Mouse (Mus musculus): ENCODE data around the gene Lin7a. TPM values are rescaled to one million over a fixed set of nuclear protein-coding genes. Genes with fewer than 3 reads are reported as not detected.

The Lin7a gene
- polyA plus RNA-seq, 1 experiment from 2014 or later: 1.0 TPM

- no peak overlapping the region for H3K27ac ChIP-seq
- no peaks in the 10 kb centered on the region for H3K27me3 ChIP-seq
- H3K4me3 ChIP-seq (replicated peaks): no peak overlapping the region
- H3K36me3 ChIP-seq: no peaks in the 10 kb centered on the region
- no peak for ATAC-seq (ENCODE audit: low read depth)
- H3K4me1 ChIP-seq (replicated peaks): no peaks in the 10 kb centered on the region
- H3K9me3 ChIP-seq (replicated peaks): no peaks in the 10 kb centered on the region
- H3K4me2 ChIP-seq: no peak overlapping the region
- DNase-seq: no peak
- H3K9ac ChIP-seq: no peak overlapping the region
- WGBS (ENCODE audit: insufficient replicate concordance): 63% methylated on average over 2 of the region's 2 CpGs
Measured at GRCm38 (mm10) chr10:107245961-107246460, 25.5 kb upstream of the Lin7a start.

DNA sequence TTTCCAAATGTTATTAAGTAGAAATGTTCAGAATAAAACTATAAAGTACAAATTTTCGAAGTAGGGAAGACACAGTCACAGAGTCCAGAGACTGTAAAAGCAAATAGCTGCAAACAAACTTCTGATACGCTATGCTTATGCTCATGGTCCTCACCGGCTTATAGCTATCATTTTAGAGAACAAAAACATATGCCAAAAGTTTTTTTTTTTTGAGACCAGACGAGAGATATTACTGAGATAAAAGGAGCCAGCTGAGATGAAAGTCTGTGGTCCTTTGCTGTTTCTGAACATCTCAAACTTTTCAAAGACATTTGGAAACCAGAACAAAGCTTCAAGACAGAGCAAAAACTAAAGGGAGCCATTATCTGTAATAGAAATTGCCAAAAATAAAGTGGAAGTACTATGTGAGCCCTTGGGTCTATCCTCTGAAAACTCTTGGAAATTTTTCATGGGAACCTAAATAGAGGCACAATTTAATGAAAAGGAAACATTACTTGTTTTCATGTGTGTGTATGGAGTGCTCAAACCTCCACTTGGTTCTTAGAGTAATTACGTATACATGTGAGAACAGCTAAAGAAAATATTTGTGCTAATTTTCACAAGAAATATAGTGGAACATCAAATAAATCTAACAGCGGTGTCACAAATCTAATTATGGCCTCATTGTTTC lies 24.4 kb upstream of the Lin7a start:
- no peaks in the 10 kb centered on the region for H3K36me3 ChIP-seq
- DNase-seq (no peak), ATAC-seq (ENCODE audit: low read depth) (no peak)
- 64% methylated on average over 6 of the region's 6 CpGs for WGBS (ENCODE audit: insufficient replicate concordance)
- H3K27me3 ChIP-seq: no peaks in the 10 kb centered on the region
- no peaks in the 10 kb centered on the region for H3K4me1 ChIP-seq (replicated peaks)
- H3K9ac ChIP-seq: no peak overlapping the region
- no peak overlapping the region for H3K27ac ChIP-seq
- no peak overlapping the region for H3K4me3 ChIP-seq (replicated peaks)
- no peak overlapping the region for H3K4me2 ChIP-seq
- no peaks in the 10 kb centered on the region for H3K9me3 ChIP-seq (replicated peaks)

DNA sequence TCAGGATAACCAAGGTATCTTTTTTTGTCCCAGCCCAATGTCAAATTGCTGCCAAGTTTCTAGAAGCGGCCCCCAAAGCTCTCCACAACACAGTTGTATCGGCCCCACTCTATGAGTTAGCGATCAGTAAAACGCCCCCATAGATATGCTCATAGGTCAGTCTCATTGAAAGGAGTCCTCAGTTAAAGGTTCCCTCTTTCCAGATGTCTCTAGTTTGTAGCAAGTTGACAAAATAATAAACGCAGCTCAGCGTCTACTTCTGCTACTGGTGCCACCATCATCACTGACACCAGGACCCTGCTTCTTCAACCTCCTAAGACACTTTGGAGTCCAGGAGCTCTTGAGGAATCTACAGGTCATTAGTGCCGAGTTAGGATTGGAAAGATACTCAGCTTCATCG lies 23.0 kb upstream of the Lin7a start:
- H3K4me2 ChIP-seq: no peak overlapping the region
- no peaks in the 10 kb centered on the region for H3K4me1 ChIP-seq (replicated peaks)
- H3K27me3 ChIP-seq: no peaks in the 10 kb centered on the region
- no peaks in the 10 kb centered on the region for H3K36me3 ChIP-seq
- H3K4me3 ChIP-seq (replicated peaks): no peak overlapping the region
- no peaks in the 10 kb centered on the region for H3K9me3 ChIP-seq (replicated peaks)
- ATAC-seq (ENCODE audit: low read depth) (no peak), DNase-seq (no peak)
- no peak overlapping the region for H3K9ac ChIP-seq
- WGBS (ENCODE audit: insufficient replicate concordance): 74% methylated on average over 8 of the region's 8 CpGs
- no peak overlapping the region for H3K27ac ChIP-seq

DNA sequence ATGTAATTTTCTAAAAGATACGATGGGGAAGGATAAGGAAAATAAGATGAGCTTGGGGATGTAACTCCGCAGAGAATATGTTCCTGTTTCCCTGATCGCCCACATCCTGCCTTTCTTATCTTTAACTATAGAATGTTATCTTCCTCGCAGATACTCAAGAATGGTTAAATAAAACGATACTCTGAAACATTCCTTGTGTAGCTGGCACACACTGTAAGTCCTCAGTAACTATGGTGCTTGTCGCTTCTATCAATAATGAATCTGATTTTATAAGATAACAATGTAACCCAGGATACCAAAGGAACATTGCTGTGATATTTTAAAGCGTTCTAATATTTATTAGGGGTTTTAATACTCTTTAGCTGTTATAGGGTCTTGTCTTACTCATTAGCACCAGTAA lies 22.4 kb upstream of the Lin7a start:
- Histone ChIP-seq H3K36me3 (no peaks in the 10 kb centered on the region), H3K9me3 (replicated peaks) (no peaks in the 10 kb centered on the region), H3K4me1 (replicated peaks) (no peaks in the 10 kb centered on the region), H3K4me2 (no peak overlapping the region), H3K4me3 (replicated peaks) (no peak overlapping the region), H3K9ac (no peak overlapping the region), H3K27me3 (no peaks in the 10 kb centered on the region), H3K27ac (no peak overlapping the region)
- 63% methylated on average over 7 of the region's 7 CpGs for WGBS (ENCODE audit: insufficient replicate concordance)
- ATAC-seq (ENCODE audit: low read depth): no peak
- DNase-seq: no peak

GRCm38 (mm10) chr10:107249606-107250186 lies 21.8 kb upstream of the Lin7a start:
- no peak overlapping the region for H3K4me2 ChIP-seq
- no peaks in the 10 kb centered on the region for H3K36me3 ChIP-seq
- H3K9ac ChIP-seq: no peak overlapping the region
- no peaks in the 10 kb centered on the region for H3K27me3 ChIP-seq
- no peak overlapping the region for H3K27ac ChIP-seq
- DNase-seq: no peak
- WGBS (ENCODE audit: insufficient replicate concordance): 64% methylated on average over 5 of the region's 5 CpGs
- H3K9me3 ChIP-seq (replicated peaks): no peaks in the 10 kb centered on the region
- no peak overlapping the region for H3K4me3 ChIP-seq (replicated peaks)
- ATAC-seq (ENCODE audit: low read depth): no peak
- no peaks in the 10 kb centered on the region for H3K4me1 ChIP-seq (replicated peaks)

DNA sequence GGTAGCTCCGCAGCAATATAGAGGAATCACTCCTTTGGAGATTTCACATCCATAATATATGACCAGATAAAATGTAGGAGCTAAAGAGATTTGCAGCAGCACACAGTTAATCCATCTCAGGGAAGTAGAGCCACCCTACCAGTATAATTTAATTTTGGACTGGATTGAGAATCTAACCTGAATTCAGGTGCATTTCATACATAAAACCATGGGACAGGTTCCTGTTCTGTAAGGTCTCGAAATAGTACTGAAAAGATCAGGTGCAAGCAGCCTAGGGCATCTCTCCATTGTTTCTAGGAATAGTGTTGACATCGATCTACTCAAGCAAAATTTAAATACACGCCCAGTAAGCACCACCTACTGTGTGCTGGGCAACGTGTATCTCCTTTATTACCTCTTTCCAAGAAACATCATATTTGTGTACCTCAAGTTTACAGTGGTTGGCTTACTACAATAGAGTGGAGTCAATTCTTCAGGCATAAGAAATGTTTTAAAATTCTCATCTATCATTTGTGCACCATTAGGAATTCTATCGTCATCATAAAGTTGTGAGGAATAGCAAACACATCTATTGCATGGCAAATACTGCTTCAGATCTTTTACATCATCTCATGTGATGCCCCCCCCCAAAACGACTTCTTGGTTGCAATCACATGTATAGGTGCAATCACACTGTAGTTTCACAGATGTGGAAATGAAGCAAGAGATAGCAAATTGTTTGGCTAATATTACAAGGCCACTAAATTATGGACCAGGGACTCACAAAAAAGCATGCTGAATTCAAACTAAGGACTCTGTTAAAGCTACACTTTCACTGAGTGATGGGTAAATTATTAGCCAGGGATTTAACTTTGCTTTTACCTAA lies 20.9 kb upstream of the Lin7a start:
- Histone ChIP-seq H3K4me2 (no peak overlapping the region), H3K27me3 (no peaks in the 10 kb centered on the region), H3K4me1 (replicated peaks) (no peaks in the 10 kb centered on the region), H3K36me3 (no peaks in the 10 kb centered on the region), H3K9me3 (replicated peaks) (no peaks in the 10 kb centered on the region), H3K9ac (no peak overlapping the region), H3K27ac (no peak overlapping the region), H3K4me3 (replicated peaks) (no peak overlapping the region)
- DNase-seq (no peak), ATAC-seq (ENCODE audit: low read depth) (no peak)
- 54% methylated on average over 7 of the region's 7 CpGs for WGBS (ENCODE audit: insufficient replicate concordance)

GRCm38 (mm10) chr10:107251271-107251670 lies 20.2 kb upstream of the Lin7a start:
- no peak for DNase-seq
- no peak overlapping the region for H3K27ac ChIP-seq
- no peak overlapping the region for H3K9ac ChIP-seq
- no peaks in the 10 kb centered on the region for H3K36me3 ChIP-seq
- 65% methylated on average over 2 of the region's 2 CpGs for WGBS (ENCODE audit: insufficient replicate concordance)
- H3K27me3 ChIP-seq: no peaks in the 10 kb centered on the region
- H3K9me3 ChIP-seq (replicated peaks): no peaks in the 10 kb centered on the region
- no peak overlapping the region for H3K4me3 ChIP-seq (replicated peaks)
- no peaks in the 10 kb centered on the region for H3K4me1 ChIP-seq (replicated peaks)
- H3K4me2 ChIP-seq: no peak overlapping the region
- ATAC-seq (ENCODE audit: low read depth): no peak

DNA sequence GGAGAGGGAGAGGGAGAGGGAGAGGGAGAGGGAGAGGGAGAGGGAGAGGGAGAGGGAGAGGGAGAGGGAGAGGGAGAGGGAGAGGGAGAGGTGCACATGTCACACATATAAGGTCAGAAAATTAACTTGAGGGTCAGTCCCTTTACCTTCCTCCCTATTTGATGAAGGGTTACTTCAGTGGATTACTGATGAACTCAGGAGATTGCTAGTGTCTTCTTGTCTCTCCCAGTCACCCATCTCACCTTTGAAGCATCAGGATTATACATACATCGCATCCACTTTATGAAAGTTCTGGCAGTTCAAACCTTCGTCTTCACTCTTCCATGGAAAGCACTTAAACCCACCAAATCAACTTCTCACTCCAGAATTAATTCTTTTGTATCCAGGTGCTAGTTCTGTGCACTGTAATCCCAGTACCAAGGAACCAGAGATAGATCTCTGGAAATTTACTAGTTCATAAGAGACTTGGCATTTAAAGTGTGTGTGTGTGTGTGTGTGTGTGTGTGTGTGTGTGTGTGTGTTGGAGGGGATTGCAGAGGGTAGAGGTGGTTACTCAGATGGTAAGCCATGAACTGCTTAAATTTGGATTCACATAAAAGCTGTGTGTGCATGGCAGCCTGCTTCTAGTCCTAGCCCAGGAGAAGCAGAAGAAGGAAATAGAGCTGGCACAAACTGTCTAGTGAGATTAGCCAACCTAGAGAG lies 19.5 kb upstream of the Lin7a start:
- H3K4me2 ChIP-seq: no peak overlapping the region
- no peaks in the 10 kb centered on the region for H3K4me1 ChIP-seq (replicated peaks)
- ATAC-seq (ENCODE audit: low read depth) (no peak), DNase-seq (no peak)
- no peaks in the 10 kb centered on the region for H3K36me3 ChIP-seq
- no peak overlapping the region for H3K9ac ChIP-seq
- H3K27ac ChIP-seq: no peak overlapping the region
- WGBS (ENCODE audit: insufficient replicate concordance): 55% methylated on average over 2 of the region's 2 CpGs
- H3K27me3 ChIP-seq: no peaks in the 10 kb centered on the region
- H3K4me3 ChIP-seq (replicated peaks): no peak overlapping the region
- no peaks in the 10 kb centered on the region for H3K9me3 ChIP-seq (replicated peaks)

DNA sequence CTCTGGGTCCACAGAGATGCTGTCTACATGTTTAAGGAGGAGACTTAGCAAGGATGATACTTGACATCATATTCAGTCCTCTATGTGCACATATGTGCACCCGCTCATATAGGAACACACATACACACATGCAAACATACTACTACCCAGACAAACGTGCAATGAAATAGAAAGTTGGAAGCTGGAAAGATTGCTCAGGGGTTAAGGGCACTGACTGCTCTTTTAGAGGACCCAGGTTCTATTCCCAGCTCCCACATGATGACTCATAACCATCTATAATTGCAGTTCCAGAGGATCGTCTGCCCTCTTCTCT lies 19.0 kb upstream of the Lin7a start:
- Histone ChIP-seq H3K9ac (no peak overlapping the region), H3K27ac (no peak overlapping the region), H3K4me2 (no peak overlapping the region), H3K27me3 (no peaks in the 10 kb centered on the region), H3K36me3 (no peaks in the 10 kb centered on the region), H3K4me1 (replicated peaks) (no peaks in the 10 kb centered on the region), H3K4me3 (replicated peaks) (no peak overlapping the region), H3K9me3 (replicated peaks) (no peaks in the 10 kb centered on the region)
- ATAC-seq (ENCODE audit: low read depth) (no peak), DNase-seq (no peak)
- 61% methylated on average over 3 of the region's 3 CpGs for WGBS (ENCODE audit: insufficient replicate concordance)

DNA sequence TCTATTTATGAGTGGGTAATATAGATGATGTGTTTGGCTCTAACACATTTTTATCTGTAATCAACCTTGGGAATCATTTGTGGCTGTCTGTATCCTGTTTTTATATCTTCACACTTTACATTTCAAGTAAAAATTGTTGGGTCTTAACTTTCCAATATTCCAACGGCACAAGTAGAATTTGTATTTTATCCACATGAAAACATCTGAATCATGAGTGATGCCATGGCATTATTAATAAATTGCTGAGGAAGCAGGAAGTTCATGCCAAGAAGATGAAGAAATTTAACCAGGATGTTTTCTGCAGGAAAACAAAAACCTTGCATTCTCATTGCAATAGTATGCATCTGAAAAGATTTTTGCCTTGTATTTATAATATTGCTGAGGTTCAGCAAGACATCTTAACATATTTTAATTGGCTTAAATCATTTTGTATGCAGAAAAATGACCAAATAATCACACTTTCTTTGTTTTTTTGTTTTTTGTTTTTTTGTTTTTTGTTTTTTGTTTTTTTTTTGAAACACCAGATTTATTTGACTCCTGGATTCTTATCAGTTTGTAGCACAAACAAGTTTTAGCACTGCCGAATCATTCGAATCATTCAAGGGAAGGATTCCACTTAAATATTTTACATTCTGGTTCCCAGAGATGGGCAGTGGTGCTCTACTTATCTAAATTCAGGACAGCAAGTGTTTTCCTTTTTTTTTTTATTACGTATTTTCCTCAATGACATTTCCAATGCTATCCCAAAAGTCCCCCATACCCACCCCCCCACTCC lies 18.1 kb upstream of the Lin7a start:
- H3K4me1 ChIP-seq (replicated peaks): no peaks in the 10 kb centered on the region
- 69% methylated on average over 4 of the region's 4 CpGs for WGBS (ENCODE audit: insufficient replicate concordance)
- ATAC-seq (ENCODE audit: low read depth): no peak

DNA sequence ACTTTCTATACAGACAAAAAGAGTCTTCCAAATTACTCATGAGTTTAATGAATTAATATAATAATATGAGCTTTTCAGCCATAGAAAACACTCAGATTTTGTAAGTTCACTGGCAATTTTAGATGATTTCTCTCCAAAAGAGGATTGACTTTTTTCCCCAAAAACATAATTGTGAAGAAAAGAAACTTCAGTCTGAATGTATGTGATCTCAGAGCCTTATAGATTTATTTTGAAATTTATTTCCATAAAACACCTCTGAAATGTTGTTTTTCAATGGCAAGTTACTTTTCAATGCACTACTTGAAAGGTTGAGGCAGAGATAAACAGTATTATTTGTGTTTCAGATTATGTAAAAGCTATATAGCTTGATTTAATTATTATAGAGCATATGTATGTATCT lies 16.8 kb upstream of the Lin7a start:
- Histone ChIP-seq H3K27me3 (no peaks in the 10 kb centered on the region), H3K27ac (no peak overlapping the region), H3K4me2 (no peak overlapping the region), H3K4me3 (replicated peaks) (no peak overlapping the region), H3K9me3 (replicated peaks) (no peaks in the 10 kb centered on the region), H3K4me1 (replicated peaks) (no peaks in the 10 kb centered on the region), H3K9ac (no peak overlapping the region), H3K36me3 (no peaks in the 10 kb centered on the region)
- no peak for DNase-seq
- no peak for ATAC-seq (ENCODE audit: low read depth)

More for the DNA sequence above, 18.1 kb upstream of the Lin7a start:
- H3K9me3 ChIP-seq (replicated peaks): no peaks in the 10 kb centered on the region
- no peaks in the 10 kb centered on the region for H3K36me3 ChIP-seq
- H3K4me2 ChIP-seq: no peak overlapping the region
- no peak overlapping the region for H3K9ac ChIP-seq
- no peak for DNase-seq
- H3K27ac ChIP-seq: no peak overlapping the region
- no peak overlapping the region for H3K4me3 ChIP-seq (replicated peaks)
- H3K27me3 ChIP-seq: no peaks in the 10 kb centered on the region
